In the genomic region with DNA sequence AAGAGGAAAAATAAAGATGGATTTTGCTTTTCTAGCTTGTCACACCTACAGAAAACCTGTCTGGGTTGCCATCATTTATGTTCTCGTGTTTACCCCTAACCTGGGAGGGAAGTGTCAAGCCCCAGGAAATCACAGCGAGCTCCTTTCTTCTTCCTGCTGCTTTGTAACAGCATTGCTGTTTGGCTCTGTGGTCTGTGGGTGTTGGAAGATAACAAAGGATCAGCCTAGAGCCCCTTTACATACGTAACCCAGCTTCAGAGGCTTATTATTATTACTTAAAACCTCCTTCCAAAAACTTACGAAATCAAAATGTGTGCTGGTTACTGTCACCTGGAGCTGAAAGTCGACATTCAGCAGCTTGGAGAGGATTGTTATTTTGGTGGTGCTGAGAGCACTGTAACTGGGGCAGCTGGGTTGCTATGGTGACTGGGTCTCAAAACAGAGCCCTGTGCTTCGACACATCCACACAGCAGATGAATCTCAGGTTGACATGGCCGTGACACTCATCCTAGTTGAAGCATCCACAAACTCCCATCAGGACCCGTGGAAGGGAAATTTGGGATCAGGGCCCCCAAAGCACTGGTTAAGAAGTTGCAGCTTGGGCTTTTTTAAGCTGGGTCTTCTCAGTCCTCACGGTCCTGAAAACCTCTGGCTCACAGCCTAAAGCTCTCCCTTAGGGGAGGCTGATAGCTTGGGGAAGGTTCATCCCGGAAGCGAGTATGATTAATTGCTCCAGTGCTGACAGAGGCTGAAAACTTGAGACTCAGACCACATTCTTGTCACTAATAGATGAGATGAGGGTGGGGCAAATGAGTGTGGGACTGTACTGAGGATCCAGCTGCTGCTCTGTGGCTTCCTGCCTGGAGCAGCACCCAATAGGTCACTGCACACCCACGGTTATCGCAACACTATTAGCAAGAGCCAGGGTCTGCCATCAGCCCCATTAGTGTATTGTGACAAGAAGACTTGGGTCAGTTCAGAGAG, we compare ENCODE assay signal across 9 mouse cellular contexts. TPM values are rescaled to one million over a fixed set of nuclear protein-coding genes. Genes with fewer than 3 reads are reported as not detected.
A peak's percentile ranks its signal among the peaks of the same experiment; 100 is the strongest.
DNase-seq lines count a peak whose midpoint lies in the region; ATAC-seq lines count a peak whose summit lies in the region.
"Had no signal": no experiment of that assay in that cellular context is flagged by ENCODE, and none has a peak within 500 bp of the region (broad histone marks: within the 10 kb centered on the region; RNA-seq: fewer than 3 reads in every experiment).

No protein-coding gene starts in this region.

- H3K36me3 ChIP-seq in limb, embryonic 11.5 days (ENCODE audit: control insufficient read depth, insufficient read depth, low read length), result no peaks in the 10 kb centered on the region
- no peaks in the 10 kb centered on the region for H3K36me3 ChIP-seq in limb, embryonic 10.5 days
- H3K36me3 ChIP-seq in heart, embryonic 12.5 days, result no peaks in the 10 kb centered on the region
- H3K36me3 ChIP-seq in liver, embryonic 13.5 days, result no peaks in the 10 kb centered on the region

- no peak overlapping the region for H3K27ac ChIP-seq in limb, embryonic 11.5 days (replicated peaks; ENCODE audit: low read depth, low read length)
- H3K27ac ChIP-seq in limb, embryonic 10.5 days, result no peak overlapping the region
- no peak overlapping the region for H3K27ac ChIP-seq in heart, embryonic 12.5 days (ENCODE audit: poor library complexity, severe bottlenecking)
- H3K27ac ChIP-seq in liver, embryonic 13.5 days, result no peak overlapping the region
- H3K27ac ChIP-seq: liver, embryonic 14.5 days had no signal

- 46% methylated on average over 13 of the region's 13 CpGs for WGBS in limb, embryonic 11.5 days
- WGBS in limb, embryonic 10.5 days, result 48% methylated on average over 13 of the region's 13 CpGs
- 25% methylated on average over 13 of the region's 13 CpGs for WGBS in heart, embryonic 12.5 days
- WGBS in liver, embryonic 13.5 days (ENCODE audit: insufficient replicate concordance), result 19% methylated on average over 13 of the region's 13 CpGs

- no peak for ATAC-seq in limb, embryonic 11.5 days (ENCODE audit: insufficient number of reproducible peaks, low FRiP score, low TSS enrichment, low read depth)
- peak; percentile 24; the same call in 1 of the 2 replicates for ATAC-seq in heart, embryonic 12.5 days (ENCODE audit: insufficient number of reproducible peaks, low FRiP score)
- ATAC-seq in liver, embryonic 13.5 days (ENCODE audit: low read depth), result peak; percentile 66

- H3K4me2 ChIP-seq in limb, embryonic 11.5 days (ENCODE audit: low read depth, severe bottlenecking), result no peak overlapping the region
- peak overlapping the region; percentile 67 for H3K4me2 ChIP-seq in heart, embryonic 12.5 days
- no peak overlapping the region for H3K4me2 ChIP-seq in liver, embryonic 13.5 days

- no peak overlapping the region for H3K9ac ChIP-seq in limb, embryonic 11.5 days (ENCODE audit: low read length)
- 0 out of 2 replicates have a peak overlapping the region, but pooled peaks have one; percentile 2 for H3K9ac ChIP-seq in heart, embryonic 12.5 days
- H3K9ac ChIP-seq in liver, embryonic 13.5 days, result no peak overlapping the region
- H3K9ac ChIP-seq: liver, embryonic 14.5 days had no signal

- H3K27me3 ChIP-seq in limb, embryonic 11.5 days (ENCODE audit: control insufficient read depth, insufficient read depth, low read length), result no peaks in the 10 kb centered on the region
- H3K27me3 ChIP-seq in limb, embryonic 10.5 days (ENCODE audit: low read depth, poor library complexity, severe bottlenecking), result no peaks in the 10 kb centered on the region
- H3K27me3 ChIP-seq in heart, embryonic 12.5 days (replicated peaks), result no peaks in the 10 kb centered on the region
- no peaks in the 10 kb centered on the region; the same call in none of the 2 replicates for H3K27me3 ChIP-seq in liver, embryonic 13.5 days

- no peak overlapping the region for H3K4me3 ChIP-seq in limb, embryonic 11.5 days (ENCODE audit: low read depth, low read length)
- H3K4me3 ChIP-seq in limb, embryonic 10.5 days, result no peak overlapping the region
- no peak overlapping the region for H3K4me3 ChIP-seq in heart, embryonic 12.5 days
- H3K4me3 ChIP-seq in liver, embryonic 13.5 days (replicated peaks), result no peak overlapping the region

- peak; percentile 26 for DNase-seq in limb, embryonic 11.5 days (ENCODE audit: low spot score)
- no peak for DNase-seq in limb, embryonic 10.5 days (ENCODE audit: low spot score)
- peak; percentile 16 for DNase-seq in embryo, embryonic 11.5 days (ENCODE audit: low read depth, low spot score)
- DNase-seq in kidney, adult 9 months, result peak; percentile 61
- DNase-seq in liver, embryonic 13.5 days, result no peak
- DNase-seq in natural killer cell, adult 2 months (ENCODE audit: low spot score in 2 of 2), result peak; percentile 48 to 58
- no peak for DNase-seq in spleen, postnatal 10 days (ENCODE audit: low spot score in 2 of 2)

- H3K4me1 ChIP-seq in limb, embryonic 11.5 days (ENCODE audit: control insufficient read depth, insufficient read depth, low read length), result no peaks in the 10 kb centered on the region
- 0 out of 2 replicates have a peak, but pooled peaks cover 4% of the 10 kb centered on the region for H3K4me1 ChIP-seq in limb, embryonic 10.5 days
- peaks cover 20% of the 10 kb centered on the region for H3K4me1 ChIP-seq in heart, embryonic 12.5 days (replicated peaks)
- 0 out of 2 replicates have a peak, but pooled peaks cover 5% of the 10 kb centered on the region for H3K4me1 ChIP-seq in liver, embryonic 13.5 days (replicated peaks)

- no peaks in the 10 kb centered on the region for H3K9me3 ChIP-seq in limb, embryonic 11.5 days (ENCODE audit: control insufficient read depth, low read length)
- H3K9me3 ChIP-seq in limb, embryonic 10.5 days (replicated peaks), result no peaks in the 10 kb centered on the region
- no peaks in the 10 kb centered on the region for H3K9me3 ChIP-seq in heart, embryonic 12.5 days (replicated peaks)
- no peaks in the 10 kb centered on the region for H3K9me3 ChIP-seq in liver, embryonic 13.5 days (replicated peaks)

RNA-seq across cellular contexts. Expression of a gene that starts 49.7 kb away (rescaled TPM):
- polyA plus RNA-seq in limb, embryonic 11.5 days (2014; fragmentation: Nextera tagmentation; extraction: Ambion mirVana), result 12.6 and 13.1 TPM in 2 replicates
- polyA plus RNA-seq in limb, embryonic 10.5 days (2016; fragmentation: Nextera tagmentation; extraction: Ambion mirVana), result 11.0 and 12.2 TPM in 2 replicates
- 9.8 and 10.1 TPM in 2 replicates for polyA plus RNA-seq in heart, embryonic 12.5 days (2016; fragmentation: Nextera tagmentation; extraction: Ambion mirVana)
- polyA plus RNA-seq in liver, embryonic 13.5 days (2015; fragmentation: Nextera tagmentation; extraction: Ambion mirVana), result 5.3 and 5.5 TPM in 2 replicates

Comparison
In these comparisons a context has a peak if more than half of its experiments do, and no peak if none do; other contexts are left out.
1. DNase-seq: peak in limb, embryonic 11.5 days (single experiment), embryo, embryonic 11.5 days (single experiment), kidney, adult 9 months (single experiment) and natural killer cell, adult 2 months (2 of 2); none in limb, embryonic 10.5 days (single experiment), liver, embryonic 13.5 days (single experiment) and spleen, postnatal 10 days (0 of 2).